Mouse (Mus musculus) inflammation-experienced regulatory T-cells, adult 6 months (primary cell): ENCODE results near the gene Ankrd9. TPM values are rescaled to one million over a fixed set of nuclear protein-coding genes. Genes with fewer than 3 reads are reported as not detected.

Experiments
- ATAC-seq: one replicate; pipeline ENCODE4 v1.8.0; 2017
- polyA plus RNA-seq, 3 experiments: library from polyadenylated mRNA; unstranded; fragments of 100-300 nt; shearing (Covaris generic); gene quantifications; one replicate each; pipeline ENCODE4 v1.2.1; 2017

Ankrd9 gene
- polyA plus RNA-seq, 3 experiments from 2014 or later: 0.28 to 1.4 (median 0.61) TPM

DNA sequence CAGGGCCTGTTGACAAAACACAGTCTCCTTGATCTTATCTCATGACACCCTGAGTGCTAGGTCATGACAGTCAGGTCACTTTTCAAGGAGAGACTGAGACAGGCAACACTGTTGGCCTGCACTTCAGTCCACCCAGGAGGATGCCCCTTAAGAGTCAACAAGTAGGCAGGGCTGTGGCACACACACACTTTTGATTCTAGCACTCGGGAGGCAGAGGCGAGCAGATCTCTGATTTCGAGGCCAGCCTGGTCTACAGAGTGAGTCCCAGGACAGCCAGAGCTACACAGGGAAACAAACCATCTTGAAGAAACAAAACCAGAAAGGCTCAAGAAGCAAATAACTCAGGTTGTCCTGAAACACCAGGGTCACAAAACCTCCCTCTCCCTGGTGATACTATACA is 10.6 kb upstream of the Ankrd9 start:
- no peak for ATAC-seq

GRCm38 (mm10) chr12:110986536-110987425 is 7.9 kb upstream of the Ankrd9 start:
- ATAC-seq: no peak

DNA sequence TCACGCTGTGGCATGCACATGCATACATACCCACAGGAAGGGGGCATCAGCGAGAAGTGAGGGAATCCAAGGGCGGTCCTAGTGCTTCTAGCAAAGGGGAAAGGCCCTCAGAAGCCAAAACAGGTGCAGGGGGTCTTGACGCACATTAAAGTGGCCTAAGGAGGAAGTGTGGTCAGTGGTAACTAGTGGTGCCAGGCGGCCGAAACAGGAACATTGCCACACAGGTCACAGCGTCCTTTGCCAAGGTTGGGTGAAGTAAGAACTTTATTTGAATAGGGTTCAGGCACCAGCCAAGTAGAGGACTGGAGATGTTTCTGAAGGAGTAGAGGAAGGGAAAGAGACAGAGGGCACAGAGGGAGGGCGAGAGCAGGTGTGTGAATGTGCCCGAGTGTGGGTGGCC is 6.3 kb upstream of the Ankrd9 start:
- no peak for ATAC-seq

GRCm38 (mm10) chr12:110984598-110984997 is 5.8 kb upstream of the Ankrd9 start:
- ATAC-seq: no peak

- no peak for ATAC-seq
Observed at GRCm38 (mm10) chr12:110983714-110984113, 4.9 kb upstream of the Ankrd9 start.

- ATAC-seq: no peak
Observed at GRCm38 (mm10) chr12:110983083-110983482, 4.2 kb upstream of the Ankrd9 start.

DNA sequence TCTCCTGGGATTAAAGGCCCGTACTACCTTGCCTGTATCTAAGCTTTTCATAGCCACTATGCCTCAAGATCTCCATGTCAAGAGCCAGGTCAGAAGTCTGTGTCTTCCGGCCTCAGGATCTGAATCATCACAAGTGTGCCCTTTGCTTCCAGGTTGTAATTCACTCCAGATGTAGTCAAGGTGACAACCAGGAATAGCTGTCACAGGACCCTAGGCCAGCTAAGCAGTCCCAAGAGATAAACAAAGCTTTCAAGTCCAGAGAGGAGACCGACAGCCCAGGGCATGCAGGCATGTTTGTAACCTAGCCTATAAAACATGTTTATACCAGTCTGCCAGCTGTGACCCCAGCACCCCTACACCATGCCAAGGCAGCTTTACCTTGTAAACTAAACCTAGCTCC is 2.9 kb upstream of the Ankrd9 start:
- no peak for ATAC-seq

DNA sequence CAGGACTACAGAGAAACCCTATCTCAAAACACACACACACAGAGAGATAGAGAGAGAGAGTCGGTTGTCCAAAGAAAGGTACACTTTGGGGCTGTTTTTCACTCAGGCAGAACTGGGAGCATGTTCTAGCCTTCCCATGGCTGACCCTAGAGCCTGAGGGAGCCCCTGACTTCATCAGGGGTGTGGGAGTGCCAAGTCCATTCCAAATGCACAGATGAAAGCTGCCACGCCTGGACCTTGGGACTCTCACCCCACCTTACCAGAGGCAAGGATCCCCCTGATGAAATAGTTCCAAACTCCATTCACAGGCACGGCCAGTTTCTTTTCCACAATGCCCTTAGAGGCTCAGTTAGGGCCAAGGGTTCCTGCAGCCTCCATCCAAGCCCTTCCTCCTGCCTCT is 968 bp upstream of the Ankrd9 start:
- ATAC-seq: no peak

GRCm38 (mm10) chr12:110977896-110978606 is 789 bp downstream of the Ankrd9 start:
- ATAC-seq: no peak

DNA sequence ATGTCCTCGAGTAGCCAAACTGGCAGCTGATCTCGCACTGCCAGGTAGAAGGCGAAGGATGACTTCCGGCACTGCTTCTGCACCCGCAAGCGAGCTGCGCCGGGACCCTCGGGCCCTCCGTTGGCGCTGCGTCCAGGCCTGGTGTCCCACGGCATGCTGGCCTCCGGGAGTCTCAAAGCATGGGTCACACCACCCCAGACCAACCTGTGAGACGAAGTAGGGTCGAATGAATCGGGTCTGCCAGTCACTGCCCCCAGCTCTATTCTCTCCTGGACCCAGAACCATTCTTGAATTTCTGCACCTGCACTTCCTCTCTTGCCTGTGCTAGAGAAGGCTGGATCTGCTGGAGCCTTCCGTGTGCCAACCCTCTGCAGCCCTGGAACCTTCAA is 1.5 kb downstream of the Ankrd9 start:
- ATAC-seq: no peak

DNA sequence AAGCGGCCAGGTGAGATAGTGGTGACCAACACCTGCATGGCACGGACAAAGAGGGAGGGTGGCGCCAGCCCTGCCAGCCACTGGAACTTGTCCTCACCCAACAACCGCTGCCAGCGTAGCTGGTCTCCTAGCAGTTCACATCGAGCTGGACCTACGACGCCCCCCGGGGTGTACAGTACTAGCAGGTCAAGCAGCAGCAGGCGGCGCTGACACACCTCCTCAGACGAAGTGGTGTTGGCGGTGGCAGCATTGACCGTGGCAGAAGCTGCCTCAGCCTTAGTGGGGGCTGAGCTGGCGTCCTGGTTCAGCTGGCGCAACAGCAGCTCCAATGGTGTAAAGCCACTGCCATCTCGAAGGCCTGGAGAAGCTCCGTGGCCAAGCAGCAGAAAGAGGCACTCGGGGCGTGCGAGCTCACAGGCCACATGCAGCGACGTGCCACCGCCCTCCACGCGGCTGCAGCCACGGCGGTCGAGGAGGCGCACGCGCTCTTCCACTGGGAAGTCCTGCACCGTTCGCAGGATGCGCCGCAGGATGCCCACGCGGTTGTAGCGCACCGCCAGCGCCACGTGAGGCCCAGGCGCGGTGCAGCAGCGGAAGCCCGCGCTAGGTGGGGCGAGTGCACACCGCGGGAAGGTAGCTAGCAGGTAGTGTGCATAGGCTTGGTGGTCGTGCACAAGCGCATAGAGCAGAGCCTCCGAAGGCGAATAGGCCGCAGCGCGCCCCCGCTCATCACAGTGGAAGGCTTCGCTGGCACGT is 2.1 kb downstream of the Ankrd9 start:
- ATAC-seq: no peak

DNA sequence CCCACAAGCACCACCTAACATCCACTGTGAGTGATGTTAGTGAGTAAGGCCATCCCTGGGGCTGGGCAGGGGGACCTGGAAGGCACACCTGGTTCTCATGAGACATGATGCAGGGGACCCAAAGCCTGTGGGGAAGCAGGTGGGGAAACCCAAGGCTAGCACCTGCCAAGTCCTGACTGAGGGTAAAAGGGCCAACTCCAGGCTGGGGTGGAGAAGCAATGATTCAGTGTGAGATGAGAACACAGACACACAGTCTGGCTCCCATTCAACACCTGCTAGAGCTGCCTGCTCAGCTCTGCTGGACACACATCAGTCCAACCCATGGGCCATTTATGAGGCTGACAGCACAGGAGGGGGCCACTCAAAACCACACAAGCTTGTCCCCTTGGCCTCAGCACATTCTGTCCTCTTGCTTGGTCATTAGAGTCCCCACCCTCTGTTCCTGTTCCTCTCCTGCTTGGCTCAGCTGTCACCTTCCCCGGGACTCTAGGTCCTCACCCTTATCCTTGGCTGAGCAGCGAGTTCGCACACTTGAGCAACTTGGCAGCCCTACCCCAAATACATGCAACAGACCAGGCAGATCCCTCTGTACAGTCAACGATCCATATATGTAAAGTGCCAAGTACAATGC is 2.9 kb downstream of the Ankrd9 start:
- no peak for ATAC-seq

DNA sequence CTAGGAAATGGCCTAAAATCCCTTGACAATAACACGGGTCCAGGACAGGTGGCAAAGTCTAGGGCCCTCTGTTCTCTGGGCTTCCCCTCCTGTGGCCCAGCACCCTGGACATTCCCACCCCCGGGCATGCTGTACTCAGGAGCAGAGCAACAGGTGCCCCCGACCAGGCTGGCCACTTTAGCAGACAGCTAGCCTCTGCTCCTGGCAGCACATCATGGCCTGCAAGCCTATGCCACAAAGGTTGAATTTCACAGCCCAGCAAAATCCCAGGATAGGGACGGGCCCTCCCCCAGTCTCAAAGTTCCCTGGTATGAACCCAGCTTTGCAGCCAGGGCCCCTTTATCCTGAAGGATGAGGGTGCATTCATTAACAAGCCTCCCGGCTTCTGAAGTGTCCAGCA is 3.5 kb downstream of the Ankrd9 start:
- no peak for ATAC-seq

GRCm38 (mm10) chr12:110974726-110975125 is 4.1 kb downstream of the Ankrd9 start:
- no peak for ATAC-seq

- no peak for ATAC-seq
Observed at GRCm38 (mm10) chr12:110974295-110974694, 4.5 kb downstream of the Ankrd9 start.

DNA sequence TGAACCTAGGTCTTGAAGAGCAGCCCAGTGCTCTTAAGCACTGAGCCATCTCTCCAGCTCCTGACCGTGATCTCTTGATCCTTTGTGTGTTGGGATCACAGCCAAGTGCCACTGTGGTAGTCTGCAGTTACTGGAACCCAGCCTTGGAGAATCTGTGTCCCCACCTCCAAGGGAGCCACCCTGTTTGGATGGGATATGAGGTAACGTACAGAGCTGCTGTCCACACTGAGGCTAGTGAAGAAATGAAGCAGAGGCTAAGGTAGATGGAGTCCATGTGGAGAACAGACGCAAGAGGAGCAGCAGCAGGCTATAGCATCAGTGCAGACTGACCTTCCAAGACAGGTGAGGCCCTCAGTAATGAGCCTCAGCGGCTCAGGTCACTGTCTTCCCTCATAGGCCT is 5.0 kb downstream of the Ankrd9 start:
- no peak for ATAC-seq

DNA sequence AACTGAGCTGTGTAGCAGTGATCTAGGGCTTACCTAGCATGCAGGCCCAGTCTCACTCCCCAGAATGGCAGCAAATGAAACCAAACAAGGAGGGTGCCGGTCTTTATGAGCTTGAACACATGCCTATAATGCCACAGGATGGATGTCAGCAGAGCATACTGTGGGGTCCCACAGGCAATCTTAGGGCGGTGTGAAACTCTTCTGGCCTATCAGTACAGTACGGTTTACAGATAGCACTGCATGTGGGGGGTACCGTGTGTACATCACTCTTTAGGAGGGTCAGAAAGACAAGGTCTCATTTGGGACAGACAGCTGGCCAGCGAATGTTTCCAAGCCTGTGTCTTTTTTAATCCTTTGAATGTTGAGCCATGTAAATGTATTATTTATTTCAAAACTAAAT is 6.9 kb downstream of the Ankrd9 start:
- ATAC-seq: no peak

DNA sequence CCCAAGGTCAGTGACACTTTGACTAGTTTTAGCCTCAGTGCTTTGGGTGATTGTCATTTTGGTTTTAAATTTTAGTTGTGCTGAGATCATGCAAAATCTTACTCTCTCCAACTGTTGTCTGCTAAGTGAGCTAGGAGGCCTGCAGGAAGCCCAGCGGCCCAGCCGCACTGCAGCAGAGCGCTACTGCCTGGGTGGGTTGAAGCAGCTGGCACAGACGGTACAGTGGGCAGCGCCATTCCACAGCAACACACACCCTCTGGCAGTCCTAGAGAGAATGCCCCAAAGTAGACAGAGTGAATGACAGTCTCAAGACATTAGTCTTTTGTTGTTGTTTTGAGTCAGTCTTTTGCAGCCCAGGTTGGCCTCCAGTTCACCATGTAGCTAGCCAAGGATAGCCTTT is 8.4 kb downstream of the Ankrd9 start:
- ATAC-seq: no peak

- ATAC-seq: no peak
Observed at GRCm38 (mm10) chr12:110967146-110967545, 11.7 kb downstream of the Ankrd9 start.

- ATAC-seq: no peak
Observed at GRCm38 (mm10) chr12:110966079-110966478, 12.8 kb downstream of the Ankrd9 start.

DNA sequence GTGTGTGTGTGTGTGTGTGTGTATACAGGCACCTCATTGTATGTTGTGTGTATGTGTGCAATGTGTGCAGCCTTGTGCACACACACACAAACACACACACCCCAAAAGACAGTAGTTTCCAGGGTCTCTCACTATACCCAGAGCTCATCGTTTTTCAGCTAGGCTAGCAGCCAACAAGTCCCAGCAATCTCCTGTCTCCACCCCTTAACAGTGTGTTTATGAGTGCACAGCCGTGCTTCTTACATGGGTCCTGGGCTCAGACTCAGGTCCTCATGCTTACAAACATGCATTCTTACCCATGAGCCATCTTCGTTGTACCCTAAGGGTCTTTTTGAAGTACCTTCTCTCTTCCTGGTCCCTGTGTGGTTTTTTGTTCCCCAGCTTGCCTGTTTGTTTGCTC is 13.3 kb downstream of the Ankrd9 start:
- ATAC-seq: no peak

GRCm38 (mm10) chr12:110961973-110962372 is 16.9 kb downstream of the Ankrd9 start:
- ATAC-seq: no peak
